Mouse (Mus musculus) fat pad, adult 2 months (tissue): ENCODE data around the gene Noc3l.

ENCODE experiments used
- DNase-seq: peaks from one replicate; pipeline ENCODE4 v3.0.0-alpha.2; 2011; ENCODE audit warnings: low read depth, low spot score; ENCODE audit errors: extremely low read depth

Noc3l gene

DNA sequence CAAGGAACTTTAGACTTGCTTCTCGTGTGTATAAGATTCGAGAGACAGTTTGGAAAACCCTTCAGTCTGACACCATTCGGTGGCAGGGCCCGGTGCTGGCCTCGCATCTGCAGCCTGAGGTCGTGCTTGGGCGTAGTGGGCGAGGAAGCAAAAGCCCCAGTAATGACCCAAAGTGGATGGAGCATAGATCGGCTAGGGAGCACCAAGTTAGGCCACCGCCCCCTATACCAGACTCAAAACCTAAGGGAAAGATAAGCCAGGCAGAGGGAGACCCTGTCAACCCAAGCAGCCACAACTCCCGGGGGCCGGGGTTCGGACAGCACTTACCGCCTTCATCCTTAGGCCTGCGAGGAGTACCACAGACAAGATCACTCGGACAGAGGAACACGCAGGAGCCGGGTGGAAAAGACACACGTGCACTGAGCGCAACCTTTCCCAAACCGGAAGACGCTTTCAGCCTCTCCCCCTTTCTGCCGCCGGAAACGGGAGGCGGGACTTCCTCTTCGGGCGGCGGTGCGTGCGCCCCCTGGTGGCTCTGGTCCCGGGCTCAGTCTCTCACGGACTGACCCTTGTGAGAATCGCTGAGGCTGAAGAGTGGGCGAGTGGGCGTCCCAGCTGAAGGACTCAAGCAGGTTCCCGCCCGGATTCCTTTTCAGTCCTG, at the start of gene Noc3l:
TSS of gene Noc3l (minus strand) at position 472 of the 661 bp plus-strand sequence.
- peak; percentile 16 for DNase-seq

DNA sequence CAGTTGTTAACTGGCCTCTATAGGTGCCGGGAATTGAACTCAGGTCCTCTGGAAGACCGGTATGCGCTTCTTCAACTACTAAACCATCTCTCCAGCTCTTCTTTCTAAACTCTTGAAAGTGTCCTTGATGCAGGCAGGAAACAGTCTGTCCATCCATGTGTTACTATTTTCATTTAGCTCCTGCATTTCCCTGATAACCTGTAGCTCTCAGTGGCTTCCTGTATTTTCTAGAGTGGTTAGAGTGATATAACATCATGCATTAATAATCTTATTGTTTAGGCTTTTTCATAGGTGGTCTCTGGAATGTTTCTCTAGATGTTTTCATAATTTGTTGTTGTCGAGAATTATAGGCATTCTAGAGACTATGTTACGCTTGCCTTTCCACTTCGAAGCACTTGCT, 43.5 kb upstream of the Noc3l start:
- DNase-seq, result no peak

DNA sequence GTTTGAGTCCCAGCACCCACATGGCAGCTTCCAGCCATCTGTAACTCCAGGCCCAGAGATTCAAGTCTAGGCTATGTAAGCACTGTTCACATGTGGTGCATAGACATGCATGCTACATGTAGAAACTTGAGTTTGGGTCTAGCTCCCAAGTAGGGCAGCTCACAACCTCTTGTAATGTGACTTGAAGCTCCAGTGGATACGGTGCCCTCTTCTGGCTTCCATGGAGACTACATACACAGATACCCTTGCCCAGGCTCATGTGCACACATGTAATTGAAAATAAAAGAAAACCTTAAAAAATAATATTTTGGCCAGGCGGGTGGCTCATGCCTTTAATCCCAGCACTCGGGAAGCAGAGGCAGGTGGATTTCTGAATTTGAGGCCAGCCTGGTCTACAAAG, 39.2 kb upstream of the Noc3l start:
- DNase-seq, result no peak

GRCm38 (mm10) chr19:38846373-38846772, 27.3 kb upstream of the Noc3l start:
- no peak for DNase-seq

- no peak for DNase-seq
Observed at GRCm38 (mm10) chr19:38844817-38845216, 25.8 kb upstream of the Noc3l start.

DNA sequence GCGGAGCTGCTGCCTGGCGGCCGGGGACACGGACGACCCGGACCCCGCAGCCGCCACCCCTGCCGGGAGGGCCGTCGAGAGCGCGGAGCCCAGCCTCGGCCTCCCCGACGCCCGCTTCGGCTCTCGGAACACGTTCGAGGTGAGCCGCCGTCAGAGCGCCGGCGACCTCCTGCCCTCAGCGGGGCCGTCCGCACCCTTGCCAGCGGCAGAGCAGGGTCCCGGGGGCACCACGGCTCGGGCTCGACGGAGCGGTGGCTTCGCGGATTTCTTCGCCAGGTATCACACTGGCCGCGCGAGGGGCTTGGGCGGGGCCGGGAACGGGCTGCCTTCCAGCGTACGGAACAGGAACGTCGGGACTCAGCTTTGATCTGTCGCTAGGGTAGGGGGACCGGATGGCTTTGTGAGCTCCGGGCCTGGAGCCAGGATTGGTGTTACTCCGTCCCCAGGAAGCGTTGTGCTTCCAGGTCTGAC, 18.2 kb upstream of the Noc3l start:
- no peak for DNase-seq

DNA sequence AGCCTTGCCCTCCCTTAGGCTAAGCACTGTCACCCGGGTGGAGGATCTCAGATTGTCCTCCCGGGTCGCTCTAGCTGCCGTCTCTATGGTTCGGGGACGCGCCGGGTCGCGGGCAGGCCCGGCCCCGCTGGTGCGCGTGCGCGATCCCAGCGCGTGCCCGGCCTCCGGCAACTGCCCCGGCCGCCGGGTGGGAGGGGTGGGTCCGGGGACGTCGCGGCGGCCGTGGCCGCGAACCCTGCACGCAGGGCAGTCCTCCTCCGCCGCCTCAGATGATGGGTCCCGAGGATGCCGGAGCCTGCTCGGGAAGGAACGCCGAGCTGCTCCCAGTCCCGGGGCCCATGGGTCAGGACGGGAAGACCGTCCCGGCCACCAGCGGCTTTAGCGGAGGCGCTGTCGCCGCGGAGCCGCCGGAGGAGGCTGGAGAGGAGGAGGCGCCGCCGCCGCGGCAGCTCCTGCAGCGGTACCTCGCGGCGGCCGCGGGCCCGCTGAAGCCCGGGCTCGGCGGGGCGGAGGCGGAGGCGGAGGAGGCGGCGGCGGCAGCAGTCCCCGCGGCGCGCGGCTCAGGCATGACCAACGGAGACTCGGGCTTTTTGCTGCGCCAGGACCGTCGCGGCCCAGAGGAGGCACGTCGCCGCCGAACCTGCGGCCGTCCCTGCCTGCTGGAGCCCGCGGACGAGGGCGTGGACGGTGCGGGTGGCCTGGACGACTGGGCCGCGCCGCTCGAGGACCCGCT, 17.6 kb upstream of the Noc3l start, which contains the start of gene Tbc1d12:
TSS of gene Tbc1d12 (plus strand) at position 142 of the 733 bp plus-strand sequence.
- peak; percentile 26 for DNase-seq

GRCm38 (mm10) chr19:38836084-38836437, 17.0 kb upstream of the Noc3l start:
- DNase-seq, result no peak

DNA sequence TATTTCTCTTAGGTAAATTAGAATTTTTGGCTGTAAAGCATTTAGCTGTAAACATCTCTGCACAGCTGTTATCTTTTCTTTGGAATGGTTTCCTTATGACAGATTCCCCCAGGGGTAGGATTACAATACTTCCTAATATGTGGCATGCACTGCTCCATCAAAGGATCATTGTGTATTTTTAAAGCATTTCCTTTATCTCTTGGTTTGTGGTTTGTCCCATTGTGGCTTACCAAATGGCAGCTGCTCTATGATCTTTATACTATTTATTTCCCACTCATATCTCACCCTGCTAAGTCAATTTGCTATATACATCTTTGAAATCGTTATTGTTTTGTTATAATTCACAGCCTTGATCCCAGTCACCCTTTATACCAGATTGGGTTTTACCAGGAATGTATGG, 14.2 kb upstream of the Noc3l start:
- DNase-seq, result no peak

GRCm38 (mm10) chr19:38820186-38820804, 1.3 kb upstream of the Noc3l start:
- DNase-seq, result no peak

- DNase-seq, result no peak
Observed at GRCm38 (mm10) chr19:38819427-38819802, 378 bp upstream of the Noc3l start.

- no peak for DNase-seq
Observed at GRCm38 (mm10) chr19:38818191-38818590, 846 bp downstream of the Noc3l start.

DNA sequence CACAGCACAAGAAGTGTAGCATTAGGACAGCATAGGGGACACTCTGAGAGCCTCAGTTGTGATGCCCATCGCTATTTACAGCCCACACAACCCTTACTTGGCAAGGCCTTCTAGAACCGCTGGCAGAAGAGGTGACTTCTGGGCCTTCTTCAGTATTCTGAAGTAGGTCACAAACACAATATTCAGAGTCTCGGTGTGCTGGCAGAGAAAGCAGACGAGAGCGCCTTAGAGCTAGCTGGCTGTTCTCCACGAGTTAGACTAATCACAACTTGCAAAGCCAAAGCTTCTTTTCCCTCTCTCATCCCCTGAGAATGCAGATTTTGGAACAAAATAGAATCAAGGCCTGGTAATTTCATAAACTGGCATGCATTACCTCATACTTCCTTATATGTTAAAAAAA, 20.2 kb downstream of the Noc3l start:
- no peak for DNase-seq

DNA sequence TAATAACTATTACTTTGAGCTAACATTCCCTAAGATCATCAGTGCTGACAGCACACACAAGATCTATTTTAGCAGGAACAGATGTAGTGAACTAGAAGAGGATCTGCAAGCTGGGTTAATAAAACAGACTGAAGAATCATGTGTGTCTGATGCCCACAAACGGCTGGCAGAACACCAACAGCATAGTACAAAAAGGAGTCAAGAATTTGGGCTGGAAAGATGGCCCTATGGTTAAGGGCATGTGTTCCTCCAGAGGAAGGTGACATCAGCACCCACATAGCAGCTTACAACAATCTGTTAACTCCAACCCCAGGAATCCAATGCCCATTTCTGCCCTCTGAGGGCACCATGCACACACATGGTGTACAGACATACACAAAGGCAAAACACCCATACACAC, 20.7 kb downstream of the Noc3l start:
- no peak for DNase-seq

GRCm38 (mm10) chr19:38796546-38796945, 22.5 kb downstream of the Noc3l start:
- DNase-seq, result no peak

GRCm38 (mm10) chr19:38793563-38794045, 25.4 kb downstream of the Noc3l start:
- DNase-seq, result no peak

GRCm38 (mm10) chr19:38787756-38788155, 31.3 kb downstream of the Noc3l start:
- DNase-seq, result no peak

GRCm38 (mm10) chr19:38783542-38783941, 35.5 kb downstream of the Noc3l start:
- DNase-seq, result no peak

DNA sequence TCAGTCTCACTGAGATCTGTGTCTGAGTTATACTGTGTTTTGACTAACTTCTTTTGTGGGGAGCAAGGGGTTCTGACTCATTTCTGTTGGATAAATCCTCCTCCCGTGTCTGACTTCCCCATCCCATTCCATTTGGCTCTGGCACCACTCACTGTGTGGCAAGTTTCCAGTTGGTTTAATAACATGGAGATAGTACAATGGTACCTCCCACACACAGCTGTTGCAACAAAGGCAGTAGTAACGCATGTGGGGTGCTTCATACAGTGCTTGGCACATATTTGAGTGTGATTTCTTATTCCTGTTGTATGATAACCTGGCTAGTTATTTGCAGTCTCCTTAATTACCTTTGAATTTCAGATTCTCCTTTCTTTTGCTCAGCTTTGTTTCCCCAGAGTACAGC, 40.2 kb downstream of the Noc3l start:
- DNase-seq, result peak; percentile 45

DNA sequence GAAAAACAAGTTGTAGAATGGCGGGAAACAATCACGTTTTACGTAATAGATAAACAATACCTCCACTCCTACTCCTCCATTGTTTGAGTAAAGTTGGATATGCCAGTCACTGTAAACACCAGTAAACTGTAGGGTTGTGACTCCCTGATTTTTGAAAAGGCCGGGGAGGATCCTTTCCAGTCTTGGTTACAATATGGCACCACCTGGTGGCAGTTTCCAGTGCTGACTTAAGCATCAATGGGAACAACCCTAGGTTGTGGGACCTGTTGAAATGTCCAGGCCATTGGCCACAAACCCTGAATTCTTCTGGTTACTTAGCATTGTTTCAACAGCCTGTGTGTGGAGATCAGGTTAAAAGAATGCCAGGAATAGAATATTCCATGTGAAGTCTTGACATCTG, 43.5 kb downstream of the Noc3l start:
- DNase-seq, result no peak

DNA sequence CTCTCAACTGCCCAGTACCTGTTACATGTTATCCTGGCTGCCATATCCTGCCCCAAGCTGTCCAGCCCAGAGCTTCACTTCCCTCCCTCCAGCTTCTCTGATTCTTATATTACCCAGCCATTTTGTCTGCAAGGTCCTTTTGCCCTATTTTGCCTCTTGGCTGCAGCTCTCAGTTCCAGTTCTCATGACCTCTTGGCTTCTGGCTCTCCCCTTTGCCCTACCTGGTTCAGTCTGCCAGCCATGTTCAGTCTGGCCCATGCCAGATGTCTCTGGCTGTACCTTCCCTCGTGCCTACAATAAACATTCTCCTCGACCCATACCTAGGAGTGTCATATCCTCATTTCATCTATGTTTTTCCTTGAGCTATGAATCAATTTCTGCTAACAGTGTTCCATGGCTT, 52.7 kb downstream of the Noc3l start:
- no peak for DNase-seq

DNA sequence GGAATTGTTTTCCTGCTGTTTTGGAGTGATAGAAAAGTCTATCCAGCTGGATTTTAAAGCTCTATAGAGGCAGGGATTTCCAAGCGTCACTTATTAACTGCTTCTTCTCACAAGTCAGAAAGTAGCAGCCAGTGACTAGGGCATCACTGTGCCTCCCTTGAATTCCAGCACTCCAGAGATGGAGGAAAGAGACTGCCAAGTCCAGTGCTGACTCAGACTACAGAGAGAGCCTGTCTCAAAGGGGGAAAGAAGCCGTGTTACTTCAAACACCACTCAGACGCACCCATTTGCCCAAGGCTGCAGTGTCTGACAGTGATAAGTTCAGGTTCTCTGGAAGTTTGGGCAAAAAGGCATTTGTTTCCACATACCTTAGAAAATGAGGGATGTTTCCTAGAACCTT, 58.6 kb downstream of the Noc3l start:
- DNase-seq, result no peak
